Mouse (Mus musculus): ENCODE data around the gene Rmnd1.

GRCm38 (mm10) chr10:4384244-4384643 is 47.9 kb downstream of the Rmnd1 start:
- TF ChIP-seq CTCF (IDR thresholded peaks at IDR 0.05; ENCODE audit: low read depth, low read length) (no peak), POLR2A (IDR thresholded peaks at IDR 0.05; ENCODE audit: insufficient read depth, low read length) (no peak), EP300 (IDR thresholded peaks at IDR 0.05; ENCODE audit: insufficient read depth, low read depth, low read length) (no peak)

Measured in ES-Bruce4 (cell line).